Mouse (Mus musculus) heart, adult 9 months (tissue): Measurements from ENCODE around the gene Unc13c.

ENCODE experiments used
- DNase-seq, 2 experiments: peaks; one replicate each; pipeline ENCODE4 v3.0.0; 2022; ENCODE audit warnings: low spot score in 2 of 2

Unc13c gene

DNA sequence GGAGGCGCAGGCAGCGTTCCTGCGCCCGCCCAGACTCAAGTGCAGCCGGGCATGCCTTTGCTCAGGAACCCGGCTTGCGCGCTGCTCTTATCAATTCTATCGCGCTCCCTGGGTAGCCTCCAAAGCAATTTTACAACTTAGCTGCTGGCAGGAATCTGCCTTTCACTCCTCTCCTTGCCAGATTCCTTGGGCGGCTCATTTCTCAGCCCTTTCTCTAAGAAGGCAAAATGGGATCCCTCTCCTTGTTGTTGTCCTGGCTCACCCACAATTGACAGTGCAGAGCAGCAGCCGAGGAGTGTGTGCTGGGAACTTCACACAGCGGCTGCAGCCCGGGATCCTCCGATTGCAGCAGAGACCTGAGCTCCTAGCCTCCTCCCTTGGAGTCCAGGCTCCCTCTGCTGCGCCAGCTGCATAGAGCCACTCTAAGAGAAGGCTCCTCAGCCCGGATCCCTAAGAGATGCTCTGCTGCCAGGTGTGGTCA is at the start of gene Unc13c:
TSS of gene Unc13c (minus strand) at position 326 of the 481 bp plus-strand sequence.
- peak in 1 of 2 experiments; percentile 3 for DNase-seq

DNA sequence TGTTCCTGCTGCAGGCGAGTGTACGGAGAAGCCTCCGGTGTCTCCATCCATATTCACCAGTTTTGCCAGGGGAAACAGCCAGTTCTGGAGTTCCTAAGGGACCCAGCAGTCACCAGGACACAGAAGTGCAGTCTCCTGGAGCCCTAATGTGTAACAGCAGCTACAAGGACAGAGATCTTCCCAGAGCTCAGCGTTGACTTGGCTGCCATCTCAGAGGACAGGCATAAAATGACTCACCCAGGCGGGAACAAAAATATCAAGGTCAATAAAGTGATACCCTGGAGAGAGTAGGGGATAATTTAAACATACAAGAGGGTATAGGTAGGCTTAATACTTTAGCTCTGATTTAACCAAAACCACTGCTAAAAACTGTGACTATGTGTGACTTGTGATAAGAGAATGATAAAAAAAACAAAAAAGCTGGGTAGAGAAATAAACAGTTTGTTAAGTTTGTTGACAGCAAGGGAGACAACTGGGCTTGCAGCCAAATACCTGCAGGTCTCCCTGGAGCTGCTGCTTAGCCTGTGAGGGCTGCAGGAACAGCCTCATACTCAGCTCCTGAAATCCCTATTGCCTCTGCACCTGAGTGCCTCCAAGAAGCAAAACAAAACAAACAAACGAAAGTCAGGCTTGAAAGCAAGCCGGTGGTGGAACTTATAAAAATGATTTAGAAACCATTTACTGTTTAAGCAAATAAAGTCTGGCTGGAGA is 39.4 kb upstream of the Unc13c start:
- no peak for DNase-seq

DNA sequence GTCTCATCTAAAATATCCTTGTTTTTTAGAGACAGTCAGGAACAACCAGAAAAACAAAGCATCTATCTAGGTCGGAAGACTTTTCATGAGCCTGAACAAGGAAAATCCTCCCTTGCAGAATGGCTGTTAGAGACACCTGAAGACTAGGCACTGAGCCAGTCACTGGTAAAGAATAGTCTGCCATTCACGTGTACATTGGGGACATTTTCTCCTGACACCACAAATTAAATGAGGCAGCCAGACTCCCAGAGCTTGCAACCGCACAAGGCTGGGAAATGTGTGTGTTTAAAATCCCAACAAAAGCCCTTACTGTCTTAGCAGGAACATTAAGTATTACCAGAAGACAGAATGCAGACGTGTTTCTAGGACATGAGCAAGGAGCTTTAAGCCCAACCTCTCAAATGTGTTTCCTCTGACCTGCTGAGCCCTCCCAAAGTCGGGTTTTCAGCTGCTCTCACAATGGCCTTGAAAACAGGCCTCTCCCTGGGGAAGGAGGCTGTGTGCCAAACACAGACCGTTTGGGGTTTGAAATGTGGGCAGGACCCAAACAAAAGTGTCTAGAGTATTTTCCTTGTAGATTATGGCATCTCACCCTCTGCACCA is 33.7 kb upstream of the Unc13c start:
- no peak for DNase-seq

DNA sequence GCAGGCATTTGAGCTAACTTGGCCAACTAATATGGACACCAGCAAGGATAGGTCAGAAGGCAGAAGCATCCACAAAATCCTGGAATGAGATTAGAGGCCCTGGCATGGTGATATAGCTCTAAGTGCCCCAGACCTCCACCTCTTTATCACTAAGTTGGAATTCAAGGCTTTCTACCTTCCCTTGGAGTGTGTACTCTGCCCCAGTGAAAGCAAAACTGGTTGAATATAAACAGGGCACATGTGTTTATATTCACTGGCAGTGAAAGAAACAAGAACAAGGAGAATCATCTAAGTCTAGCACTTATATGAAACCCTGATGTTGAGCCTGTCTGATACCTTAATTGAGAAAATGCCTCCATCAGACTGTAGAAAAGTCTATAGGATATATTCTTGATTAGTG is 19.3 kb upstream of the Unc13c start:
- no peak for DNase-seq

DNA sequence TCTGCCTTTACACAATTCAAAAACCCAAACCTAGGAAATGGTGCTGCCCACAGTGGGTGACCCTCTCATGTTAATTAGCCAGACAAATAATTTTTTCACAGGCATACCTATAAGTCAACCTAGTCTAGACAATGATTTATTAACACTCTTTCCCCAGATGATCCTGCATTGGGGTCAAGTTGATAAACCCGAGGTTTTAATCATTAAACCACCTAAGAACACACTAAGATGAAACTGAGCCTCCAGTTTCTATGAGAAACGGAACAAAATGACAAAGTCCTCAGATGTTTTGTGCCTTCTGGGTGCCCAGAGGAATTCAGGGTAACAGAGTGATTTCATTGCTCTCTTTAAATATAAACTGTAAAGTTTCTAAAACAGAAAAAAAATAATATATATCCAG is 18.5 kb upstream of the Unc13c start:
- no peak for DNase-seq

DNA sequence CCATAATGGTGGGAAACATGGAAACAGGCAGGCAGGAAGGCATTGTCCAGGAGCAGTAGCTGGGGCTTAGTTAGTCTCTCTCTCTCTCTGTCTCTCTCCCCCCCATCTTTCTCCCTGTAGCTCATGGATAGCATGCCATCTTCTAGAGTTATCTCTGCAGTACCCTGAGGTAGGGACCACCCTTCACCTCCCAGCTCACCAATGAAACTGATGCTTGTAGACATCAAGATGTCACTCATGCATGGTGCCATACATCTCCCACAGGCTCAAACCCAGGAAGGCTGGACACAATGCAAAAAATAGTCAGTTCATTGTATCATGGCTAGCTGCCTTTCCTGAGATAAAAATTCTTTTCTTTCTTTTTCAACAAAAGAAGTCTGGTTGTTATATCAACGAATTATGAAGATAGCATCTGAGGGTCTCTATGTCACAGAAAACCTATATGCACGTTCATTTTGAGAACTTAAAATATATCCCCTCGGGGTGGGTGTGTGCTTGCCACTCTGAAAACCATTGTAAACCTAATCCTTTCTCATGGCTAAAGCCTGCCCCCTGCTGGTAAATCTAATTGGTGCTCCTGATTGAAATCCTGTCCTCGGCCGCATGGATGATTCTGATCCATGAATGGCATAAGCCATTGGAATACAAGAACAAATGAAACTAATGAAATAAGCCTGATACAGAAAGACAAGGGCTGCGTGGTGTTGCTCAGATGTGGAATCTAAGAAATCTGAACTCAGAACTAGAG is 14.0 kb upstream of the Unc13c start:
- DNase-seq, result peak; percentile 2 to 24

DNA sequence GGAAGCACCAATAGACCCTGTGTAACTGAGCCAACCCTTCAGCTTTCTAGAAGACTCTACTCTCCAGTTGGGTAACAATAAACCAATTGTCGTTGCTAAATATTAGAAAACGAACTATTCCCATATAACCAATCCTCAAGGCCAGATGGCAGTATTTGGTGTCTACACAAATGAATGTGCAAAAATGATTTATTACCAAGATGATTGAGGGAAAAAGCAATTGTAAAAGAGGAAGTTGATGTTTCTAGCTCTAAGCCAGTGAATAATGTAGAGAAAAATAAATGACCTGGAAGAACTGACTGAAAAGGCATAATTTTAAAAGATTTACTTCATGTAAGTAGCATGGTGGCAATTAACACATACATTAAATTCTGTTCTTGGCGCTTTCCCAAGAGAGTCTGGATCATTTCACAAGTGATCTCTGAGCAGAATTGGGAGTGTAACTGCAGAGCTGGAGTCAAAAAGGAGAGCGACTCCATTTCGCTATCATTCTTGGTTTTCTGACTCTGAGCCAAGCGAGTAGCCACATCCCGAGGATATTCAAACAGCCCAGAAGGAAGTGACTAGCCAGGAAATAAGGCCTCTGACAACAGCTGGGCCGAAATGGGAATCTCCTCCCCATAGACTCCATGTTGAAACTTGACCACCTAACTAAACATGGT is 3.7 kb upstream of the Unc13c start:
- DNase-seq, result no peak

DNA sequence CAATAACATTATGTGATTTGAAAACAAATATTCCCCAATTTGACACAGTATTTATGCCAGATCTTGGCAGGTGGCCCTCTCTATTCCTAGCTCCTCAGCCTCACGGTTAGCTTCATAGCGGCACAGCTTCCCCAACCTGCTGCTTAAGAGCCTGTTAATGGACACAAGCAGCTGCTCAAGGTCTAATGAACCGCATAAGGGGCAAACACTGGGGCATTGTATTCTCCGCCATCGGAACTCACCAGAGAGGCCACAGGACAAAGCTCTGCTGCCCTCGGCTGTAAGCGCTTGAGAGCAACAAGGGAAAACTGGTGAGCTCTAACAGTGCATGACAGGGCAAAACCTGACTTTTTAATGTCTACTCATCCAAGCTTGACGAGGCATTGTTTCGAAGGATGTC is 2.0 kb upstream of the Unc13c start:
- no peak for DNase-seq

DNA sequence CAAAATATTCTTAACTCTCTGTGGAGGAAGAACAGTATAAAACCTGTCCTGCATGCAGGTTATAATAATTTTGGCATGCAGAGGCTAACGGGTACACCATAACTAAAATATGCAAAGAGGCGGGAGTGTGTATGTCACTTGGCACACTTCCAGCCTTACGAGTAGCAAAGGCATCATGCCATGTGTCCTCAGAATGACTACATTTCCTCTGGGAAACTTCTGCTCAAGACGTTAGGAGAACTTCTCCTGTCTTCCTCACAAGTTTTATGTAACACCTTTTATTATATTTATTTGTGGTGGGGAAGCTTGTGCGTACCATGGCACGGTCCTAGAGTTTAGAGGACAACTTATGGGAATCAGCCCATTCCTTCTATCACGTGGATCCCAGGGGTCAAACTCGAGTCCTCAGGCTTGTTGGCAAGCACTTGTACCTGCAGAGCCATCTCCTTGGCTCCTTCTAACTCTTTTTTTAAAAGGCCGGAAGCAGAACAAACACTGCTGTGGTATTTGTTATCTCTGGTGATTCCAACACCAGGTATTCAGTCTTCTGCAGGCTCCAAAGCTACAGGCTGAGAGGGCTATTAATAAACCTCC is 3.3 kb downstream of the Unc13c start:
- no peak for DNase-seq

DNA sequence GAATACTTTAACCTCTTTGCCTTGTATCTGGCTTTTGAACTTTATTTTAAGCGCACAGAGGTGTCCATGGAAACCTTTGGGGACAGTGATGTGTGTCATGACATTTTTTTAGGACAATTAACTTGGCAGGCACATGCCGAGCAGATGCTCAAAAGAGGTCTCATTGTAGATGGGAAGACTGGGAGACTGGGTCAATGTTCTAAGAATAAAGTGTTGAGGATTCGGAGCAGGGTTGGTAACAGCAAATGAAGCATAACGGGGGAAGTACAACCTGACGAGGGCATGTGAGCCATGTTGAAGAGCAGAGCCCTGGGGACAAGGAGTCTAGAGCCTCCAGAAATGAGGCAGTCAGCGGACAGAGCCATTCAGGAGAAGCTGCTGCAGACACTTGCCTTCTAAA is 6.3 kb downstream of the Unc13c start:
- DNase-seq, result no peak

DNA sequence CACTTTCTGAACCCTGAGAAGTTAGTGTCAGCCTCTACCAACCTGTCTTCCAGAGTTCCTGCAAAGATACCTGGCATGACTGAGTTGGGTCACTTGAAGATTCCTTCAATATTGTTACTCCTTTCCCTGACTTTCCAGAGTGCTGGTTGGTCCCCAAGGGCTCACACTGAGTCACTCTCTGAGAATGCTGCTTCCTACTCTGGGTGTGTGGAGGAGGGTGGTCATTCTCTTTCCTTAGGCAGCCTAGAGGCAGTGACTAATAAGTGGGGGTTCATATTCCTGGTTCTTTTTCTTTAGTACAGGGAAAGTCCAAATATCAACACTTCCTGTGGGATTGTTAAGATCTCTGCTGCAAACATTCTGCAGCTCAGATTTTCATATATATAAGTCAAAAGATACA is 16.4 kb downstream of the Unc13c start:
- DNase-seq, result no peak

DNA sequence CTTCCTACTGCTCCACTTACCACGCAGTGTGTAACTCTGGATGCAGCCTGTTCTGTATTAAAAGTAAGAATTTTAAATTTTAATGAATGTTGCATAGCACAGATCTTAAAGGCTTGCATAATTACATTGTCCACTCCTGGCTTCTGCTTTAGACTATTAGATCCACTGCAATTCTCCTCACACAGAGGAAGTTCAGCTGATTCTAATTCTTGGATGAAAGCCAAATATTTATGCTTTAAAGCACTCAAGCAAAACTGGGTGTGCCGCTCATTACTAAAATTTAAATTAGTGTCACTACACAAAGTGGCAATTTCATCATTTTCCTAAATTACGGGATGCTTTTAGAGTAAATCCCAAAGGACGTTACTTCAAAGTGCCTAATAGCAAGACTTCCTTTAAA is 17.2 kb downstream of the Unc13c start:
- DNase-seq, result no peak

DNA sequence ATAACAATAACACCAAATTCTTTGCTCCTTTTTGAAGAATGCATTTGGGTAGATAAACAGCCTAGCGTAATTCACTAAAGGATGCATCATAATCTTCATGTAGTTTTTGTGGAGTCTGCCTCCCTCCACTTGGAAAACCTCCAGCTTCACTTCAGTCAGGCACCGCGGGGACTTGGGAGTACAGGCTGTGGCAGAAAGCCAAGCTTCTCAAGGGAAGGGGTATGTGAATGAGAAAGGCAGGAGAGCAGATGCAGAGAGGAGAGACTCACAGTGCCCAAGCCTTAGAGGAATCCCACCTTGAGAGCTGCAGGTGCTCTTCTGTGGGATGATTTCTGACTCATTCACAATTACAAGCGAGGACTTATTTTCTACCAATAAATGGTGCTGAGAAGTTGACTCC is 33.9 kb downstream of the Unc13c start:
- DNase-seq, result no peak

DNA sequence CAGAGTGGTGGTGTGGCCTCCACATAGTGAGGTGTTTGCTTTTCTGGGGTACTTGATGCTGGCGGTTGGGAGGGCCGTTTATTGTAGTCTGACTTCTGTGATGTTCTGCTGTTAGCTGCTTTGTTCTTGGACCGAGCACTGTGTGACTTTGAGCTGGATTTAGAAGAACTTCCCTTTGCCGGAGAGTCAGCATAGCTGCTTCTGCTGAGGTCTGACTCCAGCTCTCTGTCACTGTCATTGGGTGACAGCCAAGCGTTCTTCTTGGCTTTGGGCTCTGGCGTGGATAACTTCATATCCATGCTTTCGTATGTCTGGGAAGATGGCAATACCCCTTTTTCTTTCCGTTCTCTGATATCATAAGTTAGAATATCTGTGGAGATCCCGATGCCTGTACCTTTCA is 36.8 kb downstream of the Unc13c start:
- no peak for DNase-seq

DNA sequence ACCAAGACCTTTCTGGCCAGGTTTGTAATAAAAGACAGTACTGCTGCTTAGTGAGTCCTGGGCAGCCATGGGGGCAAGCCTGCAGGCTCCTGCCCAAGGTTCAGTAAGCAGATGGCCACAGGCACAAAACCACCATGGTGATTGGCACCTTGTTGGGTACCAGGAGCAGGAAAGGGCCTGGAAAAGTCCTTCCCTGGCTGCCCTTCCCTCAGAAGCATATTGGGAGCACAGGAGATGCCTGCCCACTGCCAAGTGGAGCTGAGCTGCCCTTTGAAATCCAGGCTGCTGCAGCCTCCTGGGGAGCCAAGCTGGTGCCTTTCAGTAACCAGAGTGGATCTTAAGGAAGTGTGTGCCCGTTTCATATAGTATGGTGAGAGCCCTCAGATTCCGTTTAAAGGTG is 41.5 kb downstream of the Unc13c start:
- DNase-seq, result no peak

DNA sequence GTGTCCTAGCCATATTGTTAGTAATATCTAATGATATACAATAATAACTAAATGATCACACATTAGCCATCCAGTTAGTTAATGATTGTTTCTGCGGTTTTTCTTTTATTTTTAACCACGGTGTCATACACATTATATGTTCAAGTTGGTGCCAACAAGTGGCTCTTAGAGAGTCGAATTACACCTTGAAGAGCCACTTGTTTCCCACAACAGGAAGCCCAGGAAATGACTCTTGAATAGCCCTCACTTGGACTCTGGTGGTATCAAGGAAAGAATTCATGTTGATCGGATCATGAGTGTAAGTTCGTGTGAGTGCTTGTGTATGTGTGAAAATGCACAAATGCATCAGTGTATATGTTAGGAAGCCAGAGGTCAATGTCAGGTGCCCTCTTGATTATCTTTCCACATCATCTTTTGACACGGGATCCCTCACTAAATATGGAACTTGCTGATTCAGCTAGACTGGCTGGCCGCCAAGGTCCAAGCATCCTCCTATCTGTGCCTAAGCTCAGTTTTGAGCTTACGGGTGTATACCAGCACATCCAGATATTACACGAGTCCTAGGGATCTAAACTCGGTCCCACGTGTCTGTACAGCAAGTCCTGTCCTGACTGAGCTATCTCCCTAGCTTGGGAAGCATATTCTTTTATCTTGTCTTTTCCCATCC is 46.2 kb downstream of the Unc13c start:
- DNase-seq, result no peak

DNA sequence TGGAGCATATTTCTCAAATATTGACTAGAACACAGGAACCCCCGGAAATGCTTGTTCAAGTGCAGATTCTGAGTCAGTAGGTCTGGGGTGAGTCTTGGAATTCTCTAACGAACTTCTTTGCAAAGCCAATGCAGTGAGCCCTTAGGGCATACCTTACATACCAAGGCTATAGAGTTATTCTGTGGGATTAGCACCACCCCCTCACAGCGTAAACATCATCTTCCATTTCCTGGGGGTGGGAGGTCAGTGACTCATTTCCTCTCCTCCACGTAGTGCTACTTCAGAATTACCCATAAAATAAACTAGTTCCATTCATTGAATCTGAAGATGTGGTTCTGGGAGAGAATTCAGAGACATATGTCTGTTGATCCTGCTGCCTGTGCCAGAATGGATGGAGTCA is 62.8 kb downstream of the Unc13c start:
- no peak for DNase-seq

DNA sequence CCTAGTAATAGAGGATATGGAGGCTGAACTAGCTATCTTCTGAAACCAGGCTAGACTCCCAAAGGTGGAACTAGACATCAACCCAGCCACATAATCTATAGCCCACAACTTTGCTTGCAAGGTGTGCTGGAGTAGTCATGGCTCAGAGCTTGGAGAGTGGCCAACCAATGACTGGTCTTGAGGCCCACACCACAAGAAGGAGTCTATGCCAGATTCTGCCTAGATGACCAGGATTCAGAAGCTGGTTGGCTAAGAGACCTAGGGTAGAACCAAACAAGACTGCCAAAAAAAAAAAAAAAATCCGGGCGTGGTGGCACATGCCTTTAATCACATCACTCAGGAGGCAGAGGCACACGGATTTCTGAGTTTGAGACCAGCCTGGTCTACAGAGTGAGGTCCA is 70.2 kb downstream of the Unc13c start:
- DNase-seq, result no peak

DNA sequence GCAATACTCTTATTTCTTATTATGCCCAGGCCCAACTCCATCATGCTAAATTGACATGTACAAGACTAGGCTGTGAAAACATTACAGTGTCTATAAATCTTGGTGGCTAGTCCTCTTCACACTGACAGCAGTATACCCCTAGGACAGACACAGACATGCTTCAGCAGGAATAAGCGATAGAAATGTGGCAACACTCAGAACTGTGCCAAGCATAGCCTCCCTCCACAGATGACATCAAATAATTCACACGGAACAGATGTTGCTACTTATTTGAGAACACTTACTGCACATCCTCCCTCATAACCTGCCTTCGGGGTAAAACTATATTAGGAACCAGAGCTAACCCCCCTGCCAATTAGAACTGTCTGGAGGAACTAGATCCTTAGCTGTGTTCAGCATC is 72.6 kb downstream of the Unc13c start:
- no peak for DNase-seq

DNA sequence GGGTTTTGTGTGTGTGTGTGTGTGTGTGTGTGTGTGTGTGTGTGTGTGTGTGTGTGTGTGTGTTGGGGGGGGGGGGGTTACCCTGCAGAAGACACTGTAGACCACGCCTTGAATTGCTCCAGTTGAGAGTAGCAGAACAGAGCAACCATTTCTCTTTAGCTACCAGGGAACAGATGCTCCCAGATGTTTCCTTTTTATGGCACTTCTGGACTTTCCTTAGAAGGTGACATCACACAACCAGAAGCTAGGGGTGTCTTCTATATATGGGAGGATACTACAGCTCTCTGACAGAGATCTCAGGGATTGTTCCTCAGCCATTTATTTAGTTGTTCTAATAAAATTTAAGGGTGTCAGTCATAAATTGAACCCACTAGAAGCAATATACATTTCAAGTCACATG is 85.2 kb downstream of the Unc13c start:
- DNase-seq, result no peak

DNA sequence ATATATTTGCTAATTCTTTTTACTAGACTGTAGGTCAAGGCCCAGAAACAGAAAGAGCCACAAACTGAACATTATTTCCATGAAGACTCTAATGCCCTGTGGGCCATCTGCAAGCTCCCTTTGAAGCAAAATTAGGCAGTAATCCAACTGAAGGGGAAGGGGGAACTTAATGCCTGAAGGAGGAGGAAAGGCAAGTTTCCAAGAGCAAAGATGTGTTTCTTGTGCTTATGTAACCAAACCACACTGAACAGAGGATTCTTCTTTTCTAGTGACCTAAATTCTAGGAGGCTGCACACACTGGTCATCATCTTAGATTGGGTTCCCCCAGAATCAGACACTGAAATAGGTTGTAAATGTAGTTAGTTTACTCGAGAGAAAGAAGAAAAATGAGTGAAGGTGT is 85.6 kb downstream of the Unc13c start:
- DNase-seq, result no peak
